Mouse (Mus musculus) C2C12 (cell line): ENCODE measurements at regions not wholly inside any gene's neighbourhood (a gene's known extent, or its start where the extent isn't known, plus 50 kb on each side); places are given as distances from the start of the nearest gene placed in this dataset.

Experiments used
- CEBPB ChIP-seq: IDR thresholded peaks from one replicate; pipeline ENCODE4 v1.6.1; 2011; ENCODE audit warnings: low read depth, mild to moderate bottlenecking, control low read depth, moderate library complexity
- CTCF ChIP-seq: IDR thresholded peaks from one replicate; pipeline ENCODE4 v1.5.1; 2011; ENCODE audit not compliant: control insufficient read depth, insufficient read depth, insufficient read length
- FOSL1 ChIP-seq: IDR thresholded peaks from one replicate; pipeline ENCODE4 v1.8.0; 2011; ENCODE audit warnings: mild to moderate bottlenecking, low read length; ENCODE audit not compliant: poor library complexity, insufficient read depth, severe bottlenecking
- MAX ChIP-seq: IDR thresholded peaks from one replicate; pipeline ENCODE4 v1.6.1; 2011; ENCODE audit warnings: mild to moderate bottlenecking, control low read depth
- MYOD1 ChIP-seq: IDR thresholded peaks from one replicate; pipeline ENCODE4 v1.6.1; 2011; ENCODE audit warnings: low read depth; ENCODE audit not compliant: control insufficient read depth, insufficient read length
- MYOG ChIP-seq: IDR thresholded peaks from one replicate; pipeline ENCODE4 v1.6.1; 2011; ENCODE audit not compliant: control insufficient read depth, insufficient read length; ENCODE audit errors: extremely low read depth
- USF1 ChIP-seq: IDR thresholded peaks from one replicate; pipeline ENCODE4 v1.6.1; 2011; ENCODE audit warnings: low read depth, mild to moderate bottlenecking, control low read depth, moderate library complexity

DNA sequence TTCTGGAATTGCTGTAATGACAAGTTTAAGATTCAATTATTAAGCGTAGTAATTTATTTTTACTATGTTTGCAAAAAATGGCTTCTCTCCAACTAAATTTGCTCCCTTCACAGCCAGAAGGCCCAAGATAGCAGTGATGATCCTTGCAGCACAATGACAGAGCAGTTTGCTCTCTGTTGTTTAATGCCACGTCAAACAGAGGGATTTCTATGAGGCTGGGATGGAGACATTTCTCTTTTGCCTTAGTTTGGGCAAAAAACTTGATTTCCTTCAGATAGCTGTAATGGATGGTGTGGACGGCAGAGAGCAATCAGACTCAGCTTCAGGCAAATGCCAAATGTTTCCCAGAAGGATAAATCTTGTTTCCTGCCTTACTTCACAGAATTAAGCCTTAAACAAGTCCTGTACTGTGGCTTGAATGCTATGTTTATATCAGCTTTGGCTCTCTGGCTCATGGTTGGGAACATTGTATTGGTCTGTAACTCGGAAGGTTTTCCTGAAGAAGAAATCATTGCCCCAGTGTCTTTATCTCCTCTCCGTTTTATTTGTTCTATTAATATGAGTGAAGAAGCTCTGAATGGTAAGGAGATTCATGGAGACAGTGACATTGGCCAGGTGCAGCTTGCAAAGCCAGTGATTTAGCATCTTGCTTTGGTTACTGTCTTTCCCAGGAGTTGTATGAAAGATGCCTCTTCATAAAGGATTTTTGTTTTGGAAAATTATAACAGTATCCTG lies 373.2 kb upstream of the Nt5c1b start:
- TF ChIP-seq CTCF, result no peak
- no peak for TF ChIP-seq MAX
- no peak for TF ChIP-seq USF1
- TF ChIP-seq FOSL1, result no peak
- no peak for TF ChIP-seq CEBPB
- no peak for TF ChIP-seq MYOG
- TF ChIP-seq MYOD1, result no peak
